Mouse (Mus musculus): ENCODE measurements around the gene Parn.

The Parn gene

DNA sequence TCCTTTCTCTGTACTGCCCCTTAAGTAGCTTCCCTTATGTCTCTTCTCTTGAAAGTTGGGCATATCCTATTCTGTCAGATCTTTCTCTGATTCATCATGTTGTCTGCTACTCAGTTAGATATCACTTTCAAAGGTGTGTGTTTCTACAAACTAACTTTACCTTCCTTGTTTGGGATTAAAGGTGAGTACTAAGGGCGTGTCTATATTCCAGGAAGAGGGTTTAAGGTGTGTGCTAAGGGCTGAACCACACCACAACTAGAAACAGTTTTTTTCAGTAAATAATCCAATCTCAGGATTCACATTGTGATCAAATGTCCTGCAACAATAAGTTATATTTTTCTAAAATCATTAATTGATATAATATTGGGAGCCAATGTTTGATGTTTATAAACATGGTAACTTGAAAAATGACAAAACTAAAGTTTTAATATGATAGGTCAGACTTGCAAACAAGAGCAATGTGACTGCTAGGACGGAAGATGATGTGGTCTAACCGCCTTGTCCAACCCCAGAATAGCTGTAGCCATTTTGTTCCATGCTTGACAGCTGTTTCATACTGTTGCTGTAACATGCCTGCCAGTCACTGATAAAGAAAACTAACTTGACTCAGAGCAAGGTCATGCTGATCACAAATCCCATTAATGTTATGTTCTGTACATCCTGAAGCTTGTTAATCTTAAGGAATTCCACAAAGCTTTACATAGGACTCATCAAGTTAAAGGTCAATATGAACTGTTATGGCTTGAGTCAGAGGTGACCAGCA is 46.0 kb downstream of the Parn start:
- DNase-seq (ENCODE audit: low read depth): no peak

DNA sequence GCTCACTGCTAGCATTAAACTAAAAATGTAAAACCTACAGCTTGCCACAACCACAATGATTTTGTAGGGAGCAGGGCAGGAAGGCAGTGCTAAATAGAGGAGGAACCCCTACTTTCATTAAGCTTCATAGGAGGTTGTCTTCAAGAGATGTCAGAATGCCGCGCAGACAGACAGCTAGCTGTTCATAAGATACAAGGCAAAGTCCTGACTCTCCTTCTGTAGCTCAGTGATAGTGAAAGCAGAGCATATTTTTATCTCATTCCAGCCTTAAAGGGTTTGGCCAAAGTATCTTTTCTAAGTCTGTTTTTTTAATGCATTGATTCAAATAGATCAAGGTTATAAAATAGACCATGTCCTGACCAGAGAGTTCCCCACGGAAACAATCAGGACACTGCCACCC is 47.8 kb downstream of the Parn start:
- no peak for DNase-seq (ENCODE audit: low read depth)

DNA sequence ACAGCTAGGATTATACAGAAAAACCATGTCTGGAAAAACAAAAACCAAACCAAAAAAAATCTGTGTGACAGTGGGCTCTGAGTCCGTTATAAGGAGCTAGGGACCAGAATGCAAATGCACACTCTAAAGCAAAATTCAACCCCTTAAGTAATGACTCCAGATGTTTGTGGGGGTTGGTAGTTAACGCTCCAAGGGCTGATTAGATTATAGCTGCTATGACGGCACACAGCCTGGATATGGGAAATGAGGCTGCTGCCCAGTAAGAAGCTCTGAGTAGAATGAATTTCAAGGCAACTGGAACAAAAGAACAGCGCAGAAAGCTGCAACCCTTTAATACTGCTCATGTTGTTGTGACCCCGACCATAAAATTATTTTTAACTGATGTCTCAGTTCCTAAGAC is 52.7 kb downstream of the Parn start:
- no peak for DNase-seq (ENCODE audit: low read depth)

DNA sequence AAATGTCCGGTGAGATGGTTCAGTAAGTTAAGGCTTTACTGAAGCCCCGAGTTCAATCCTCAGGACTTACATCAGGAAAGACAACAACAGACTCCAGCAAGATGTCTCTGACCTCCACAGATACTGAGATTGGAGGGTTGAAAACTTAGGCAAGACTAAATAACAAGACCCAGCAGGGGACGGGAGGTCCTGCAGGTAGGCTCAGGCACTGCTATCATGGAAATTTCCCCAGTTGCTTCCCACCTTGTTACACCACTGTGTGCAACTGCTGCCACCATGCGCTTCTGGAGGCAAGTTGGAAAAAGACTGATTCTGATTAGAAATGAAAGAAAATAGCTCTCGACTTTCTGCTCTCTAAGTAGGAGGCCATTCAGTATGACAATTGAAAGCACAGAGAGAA is 55.4 kb downstream of the Parn start:
- no peak for DNase-seq (ENCODE audit: low read depth)

DNA sequence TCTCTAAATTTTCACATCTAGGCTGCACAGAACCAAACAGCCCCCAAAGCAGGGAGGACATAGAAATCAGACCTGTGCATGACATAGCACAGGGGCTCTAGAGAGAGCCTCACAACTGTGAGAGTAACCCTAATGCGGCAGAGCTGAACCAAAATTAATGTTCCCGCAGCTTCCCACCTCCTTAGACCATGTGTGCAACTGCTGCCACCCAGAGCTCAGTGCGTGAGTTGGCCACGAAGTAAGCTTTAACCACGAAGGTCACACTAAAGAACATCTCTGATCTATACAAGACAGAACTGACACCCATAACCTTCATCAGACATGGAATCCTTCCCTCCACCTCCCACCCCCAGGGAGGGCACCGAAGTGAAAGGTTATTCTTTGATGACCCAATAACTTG is 55.9 kb downstream of the Parn start:
- peak; percentile 44 for DNase-seq (ENCODE audit: low read depth)

DNA sequence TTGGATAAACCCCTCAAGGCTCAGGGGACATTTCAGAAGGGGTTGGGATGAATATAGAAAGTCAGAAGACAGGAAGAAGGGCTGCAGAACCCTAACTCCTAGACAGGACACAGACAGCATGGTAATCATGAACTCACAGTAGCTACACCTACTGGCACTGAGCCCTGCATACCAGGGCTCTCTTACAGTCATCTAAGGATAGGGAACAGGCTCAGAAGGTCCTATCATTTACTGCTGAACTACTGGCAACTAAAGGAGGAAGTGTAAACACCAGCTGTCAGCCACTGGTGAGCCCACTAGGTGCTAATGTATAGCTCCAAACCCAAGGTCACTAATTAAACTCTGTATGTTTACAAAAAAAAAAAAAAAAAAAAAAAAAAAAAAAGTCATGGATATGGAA is 56.6 kb downstream of the Parn start:
- DNase-seq (ENCODE audit: low read depth): peak; percentile 28

DNA sequence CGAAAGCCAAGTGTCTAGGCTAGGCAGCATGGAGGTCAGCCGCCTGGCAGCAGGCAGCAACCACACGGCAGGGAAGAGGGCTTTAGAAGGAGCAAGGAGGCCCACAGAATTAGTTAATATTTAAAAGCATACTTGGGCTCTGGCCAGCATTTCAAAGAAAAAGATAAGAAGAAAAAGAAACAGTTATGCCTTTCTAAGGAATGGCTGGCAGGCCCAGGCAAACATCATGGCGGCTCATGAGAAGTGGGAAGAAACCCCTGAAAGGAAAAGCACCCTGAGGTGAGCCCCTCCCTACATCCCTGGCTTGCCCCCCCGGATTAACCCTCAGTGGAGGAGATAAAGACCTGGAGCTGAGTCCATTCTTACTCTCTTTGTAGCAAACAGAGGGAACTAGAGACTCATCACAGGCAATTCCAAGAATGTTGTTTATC is 57.0 kb downstream of the Parn start:
- DNase-seq (ENCODE audit: low read depth): peak; percentile 28

DNA sequence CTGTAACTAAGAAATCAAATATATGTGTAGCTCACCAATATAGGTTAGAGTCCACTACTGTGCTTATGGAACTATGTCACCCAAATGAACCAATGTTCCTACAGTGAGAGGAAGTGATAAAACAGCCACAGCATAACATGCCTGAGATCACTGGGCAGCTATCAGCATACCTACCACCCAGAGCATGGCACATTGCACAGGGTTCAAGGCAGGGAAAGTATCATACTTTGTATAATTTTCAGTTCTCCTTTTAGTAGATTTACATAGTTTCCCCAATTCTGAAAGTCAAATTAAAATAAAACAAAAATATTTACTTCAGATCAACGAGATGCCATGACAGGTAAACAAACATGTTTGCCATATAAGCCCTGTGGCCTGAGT is 59.3 kb downstream of the Parn start:
- no peak for DNase-seq (ENCODE audit: low read depth)

DNA sequence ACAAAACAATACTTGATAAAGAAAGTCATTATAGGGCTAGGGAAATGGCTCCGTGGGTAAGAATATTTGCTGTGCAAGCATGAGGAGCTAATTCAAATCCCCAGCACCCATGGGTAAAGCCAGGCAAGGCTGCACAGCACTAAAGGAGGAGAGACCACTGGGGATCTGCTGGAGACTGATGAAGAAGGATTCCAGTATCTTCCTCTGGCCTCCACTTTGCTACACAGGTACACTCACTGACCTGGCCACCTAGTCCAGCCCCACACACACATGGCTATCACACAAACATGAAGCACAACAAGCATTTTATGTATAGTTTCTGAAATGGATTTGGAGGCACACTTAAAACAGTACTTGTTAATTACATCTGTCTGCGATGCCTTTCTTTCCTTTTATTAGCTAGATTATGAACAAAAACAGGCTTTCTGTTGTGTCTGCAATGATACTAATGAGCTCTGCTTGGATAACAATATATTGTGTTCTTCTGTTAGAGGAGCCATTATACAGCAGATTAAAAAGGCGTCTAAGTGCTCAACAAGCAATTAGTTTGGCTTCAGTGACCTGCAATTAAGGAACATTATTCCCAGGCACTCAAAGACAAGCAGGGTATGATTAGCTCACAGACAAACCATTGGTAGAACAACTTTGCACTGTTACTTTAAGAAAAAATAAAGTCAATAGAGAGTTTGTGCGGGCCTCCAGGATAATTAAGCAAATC is 59.8 kb downstream of the Parn start:
- no peak for DNase-seq (ENCODE audit: low read depth)

DNA sequence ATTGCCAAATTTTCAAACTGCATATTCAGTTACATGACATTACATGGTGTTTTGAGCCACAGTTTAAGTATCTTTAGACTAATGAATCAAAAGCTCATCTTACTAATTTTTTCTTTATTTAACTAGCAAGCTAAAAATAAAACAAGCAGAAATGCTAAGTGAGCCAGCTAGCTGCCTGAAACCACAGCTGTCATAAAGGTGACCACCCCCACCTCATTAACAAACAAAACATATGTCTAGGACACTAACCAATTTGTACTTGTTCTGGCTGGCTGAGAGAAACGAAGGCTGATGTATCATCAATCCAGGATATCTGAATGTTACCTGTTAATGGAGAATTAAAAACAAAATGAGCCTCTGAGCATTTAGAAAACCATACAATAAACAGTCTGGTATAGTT is 65.2 kb downstream of the Parn start:
- no peak for DNase-seq (ENCODE audit: low read depth)

DNA sequence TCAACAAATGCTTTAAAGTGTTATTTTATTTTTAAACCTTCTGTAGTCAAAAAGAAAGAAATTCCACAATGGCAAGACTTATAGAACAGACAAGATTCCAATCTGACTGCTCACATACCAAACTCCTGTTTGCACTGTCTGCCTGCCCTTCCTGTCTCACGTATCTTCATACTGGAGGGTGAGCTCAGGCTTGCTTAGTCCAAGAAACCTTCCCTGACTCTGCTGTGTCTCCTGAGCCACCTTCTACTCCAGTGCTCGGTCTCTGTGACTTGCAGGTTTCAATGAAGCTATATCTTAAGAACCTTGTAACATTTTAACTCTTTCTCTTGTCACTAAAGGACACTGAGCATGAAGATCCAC is 78.9 kb downstream of the Parn start:
- peak; percentile 25 for DNase-seq (ENCODE audit: low read depth)

DNA sequence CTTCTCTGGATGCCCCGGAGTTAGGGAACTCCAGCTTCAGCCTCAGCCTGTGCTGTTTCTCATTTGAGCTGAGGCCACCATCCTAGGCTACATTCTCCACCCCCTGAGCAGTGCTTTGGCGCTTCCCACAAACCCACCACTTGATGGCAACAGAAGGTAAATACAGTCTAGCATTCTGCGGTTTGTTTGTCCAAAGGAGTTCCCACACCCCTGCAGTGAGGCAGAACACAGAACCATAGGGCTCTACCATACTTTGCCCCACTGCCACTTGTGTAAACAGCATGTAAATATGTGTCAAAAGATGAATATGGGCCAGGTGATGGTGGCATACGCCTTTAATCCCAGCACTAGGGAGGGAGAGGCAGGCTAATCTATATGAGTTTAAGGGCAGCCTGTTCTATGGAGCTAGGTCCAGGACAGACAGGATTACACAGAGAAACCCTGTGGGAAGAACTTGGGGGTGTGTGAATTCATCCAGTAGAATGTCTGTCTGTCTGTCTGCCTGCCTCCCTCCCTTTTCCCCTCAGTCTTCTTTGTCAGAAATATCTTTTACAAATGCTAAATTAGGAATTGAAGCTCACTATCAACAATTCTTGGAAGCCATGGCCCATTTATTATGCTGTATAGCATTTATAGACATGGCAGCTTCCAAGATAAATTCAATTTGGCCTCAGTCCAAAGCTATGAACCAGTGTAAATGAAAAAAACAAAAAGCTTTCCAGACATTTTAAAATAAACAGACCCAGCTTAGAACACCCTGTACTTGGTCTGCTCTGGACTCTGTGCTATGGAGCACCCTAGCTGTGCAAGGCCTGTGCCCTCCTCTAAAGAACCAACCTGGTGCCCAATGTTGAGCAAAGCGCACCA is 79.6 kb downstream of the Parn start:
- DNase-seq (ENCODE audit: low read depth): peak; percentile 70

DNA sequence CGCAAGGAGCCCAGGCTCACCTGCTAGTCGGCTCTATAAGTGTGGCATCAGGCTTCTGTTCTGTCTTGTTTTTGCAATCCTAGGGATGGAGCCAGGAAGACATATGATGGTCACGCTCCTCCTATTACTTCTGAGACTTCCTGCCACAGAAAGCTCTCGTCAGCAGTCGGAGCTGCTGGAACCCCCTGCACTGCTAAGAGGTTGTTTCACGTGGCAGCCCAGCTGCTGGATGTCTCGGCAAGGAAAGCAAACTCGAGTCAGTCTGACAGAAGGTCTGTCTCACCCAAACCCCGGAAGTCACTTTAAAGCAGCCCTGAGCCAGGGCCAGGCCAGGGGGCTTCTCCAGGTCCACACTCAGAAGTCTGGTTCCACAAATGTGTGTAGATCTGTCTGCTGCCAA is 82.7 kb downstream of the Parn start:
- DNase-seq (ENCODE audit: low read depth): no peak

DNA sequence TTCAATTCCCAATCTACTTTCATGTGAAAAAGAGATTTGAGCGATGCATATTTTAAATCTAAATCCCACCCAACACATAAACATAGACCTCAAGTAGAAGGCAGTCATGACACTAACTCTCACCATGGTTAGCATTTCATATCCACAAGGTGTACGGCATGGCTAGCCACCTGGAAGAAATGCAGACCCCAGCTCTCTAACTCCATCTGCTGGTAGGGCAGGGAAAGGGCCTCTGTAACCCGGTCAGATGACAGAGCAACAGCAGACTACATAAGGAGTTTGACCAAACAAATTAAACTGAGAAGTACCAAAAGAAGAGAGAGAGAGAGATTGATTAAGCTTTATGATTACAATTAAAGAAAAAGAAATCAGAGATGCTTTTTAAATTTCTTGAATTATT is 87.2 kb downstream of the Parn start:
- DNase-seq (ENCODE audit: low read depth): peak; percentile 49

DNA sequence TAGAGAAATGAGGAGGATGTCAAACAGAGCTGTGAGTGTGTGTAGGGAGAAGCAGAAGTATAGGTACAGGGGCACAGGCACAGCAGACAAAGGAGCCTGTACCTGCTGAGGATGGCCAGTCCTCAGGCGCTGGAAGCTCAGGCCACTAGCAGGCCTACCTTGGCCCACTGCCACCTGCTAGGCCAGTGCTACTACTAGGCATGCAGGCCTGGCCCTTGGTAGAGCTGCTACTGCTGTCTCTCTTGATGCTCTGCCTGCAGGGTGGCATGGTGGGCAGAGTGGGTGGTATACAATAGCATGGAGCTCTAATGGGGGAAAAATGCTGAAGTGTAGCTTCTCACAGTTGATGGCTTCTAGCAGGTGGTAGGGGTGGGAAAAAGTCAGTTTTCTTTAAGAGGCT is 88.0 kb downstream of the Parn start:
- DNase-seq (ENCODE audit: low read depth): peak; percentile 14

DNA sequence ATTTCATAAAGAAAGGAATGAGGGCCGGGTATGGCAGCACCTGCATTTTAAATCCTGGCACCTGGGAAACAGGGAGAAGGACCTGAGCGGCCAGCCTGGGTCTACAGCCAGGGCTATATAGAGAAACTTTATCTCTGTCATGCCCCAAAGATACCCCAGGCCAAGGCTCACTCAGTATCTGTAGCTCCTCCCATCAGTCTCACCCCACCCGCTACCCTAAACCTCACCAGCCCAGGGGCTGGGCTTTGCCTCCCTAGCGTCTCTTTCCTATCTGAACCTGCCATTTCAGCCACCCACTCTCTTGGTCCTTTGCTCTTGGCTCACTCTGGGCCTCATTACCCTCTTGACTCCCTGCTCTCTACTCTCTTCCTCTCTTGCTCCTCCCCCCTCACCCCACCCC is 92.7 kb downstream of the Parn start:
- DNase-seq (ENCODE audit: low read depth): no peak

DNA sequence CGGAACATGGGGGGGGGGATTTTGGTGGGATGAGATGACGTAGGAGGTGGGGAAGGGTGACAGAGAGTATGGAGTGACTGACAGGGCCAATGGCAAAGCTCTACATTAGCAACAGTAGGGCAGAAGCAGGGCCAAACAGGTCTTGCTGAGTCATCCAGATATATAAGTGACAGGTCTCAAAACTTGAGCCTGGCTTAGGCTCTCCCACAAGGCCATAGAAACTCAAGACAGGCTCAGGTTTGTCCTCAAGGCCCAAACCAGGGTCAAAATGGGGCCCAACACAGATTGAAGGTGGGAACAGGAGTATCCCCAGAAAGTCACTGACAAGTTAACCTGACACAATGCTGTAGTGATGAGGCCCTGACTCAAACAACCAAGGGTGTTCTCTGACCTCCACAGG is 99.7 kb downstream of the Parn start:
- no peak for DNase-seq (ENCODE audit: low read depth)

DNA sequence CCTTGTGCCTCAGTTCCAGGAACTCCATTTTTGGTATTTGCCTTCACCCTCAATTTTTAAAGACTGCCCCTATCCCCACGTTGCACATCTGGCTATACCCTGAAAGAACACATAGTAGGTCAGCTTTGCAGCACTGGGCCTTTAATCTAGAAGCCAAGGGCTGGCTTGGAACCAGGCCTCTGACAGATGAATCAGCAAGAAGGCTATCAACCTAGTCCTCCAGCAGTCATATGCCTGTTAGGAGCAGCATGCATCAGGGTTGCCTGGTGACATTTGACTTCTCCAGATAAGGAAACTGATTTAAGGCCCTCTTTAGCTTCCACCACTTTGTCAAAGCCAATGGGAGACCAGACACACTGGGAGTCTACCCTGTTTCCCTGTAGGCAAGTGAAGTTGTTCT is 100.4 kb downstream of the Parn start:
- no peak for DNase-seq (ENCODE audit: low read depth)

DNA sequence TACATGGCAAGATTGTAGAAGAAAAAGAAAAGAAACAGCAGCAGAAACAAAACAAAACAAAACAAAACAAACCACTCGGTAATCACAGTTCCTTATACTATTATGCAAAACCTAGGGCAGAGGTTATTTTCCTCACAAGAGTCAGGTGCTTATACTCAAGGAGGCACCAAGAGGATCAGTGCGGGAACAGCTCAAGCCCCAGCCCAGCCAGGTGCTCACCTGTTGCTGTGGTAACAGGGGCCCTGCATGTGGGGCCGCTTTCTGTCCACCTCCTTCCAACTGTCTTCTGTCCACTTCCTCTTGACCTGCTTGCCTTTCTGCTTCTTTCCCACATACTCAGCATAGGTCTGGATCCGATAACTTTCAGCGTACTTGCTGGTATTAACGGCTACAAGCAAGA is 101.6 kb downstream of the Parn start:
- DNase-seq (ENCODE audit: low read depth): no peak

DNA sequence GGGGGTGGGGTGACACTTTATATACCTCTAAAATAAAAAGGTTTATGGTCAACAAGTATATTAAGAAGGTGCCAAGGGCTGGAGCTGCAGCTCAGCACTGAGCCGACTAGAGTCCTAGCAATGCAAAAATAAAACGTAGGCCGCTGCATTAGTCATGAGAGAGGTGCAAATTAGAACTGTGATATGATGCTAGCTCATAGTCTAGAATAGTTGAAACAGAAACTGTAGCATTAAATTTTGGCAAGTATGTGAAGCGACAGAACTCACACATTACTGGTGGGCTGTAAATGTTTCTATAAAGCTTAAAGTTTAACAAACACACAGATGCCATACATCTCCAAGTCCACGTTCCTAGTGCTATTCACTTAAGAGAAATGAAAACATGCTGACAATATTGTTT is 102.7 kb downstream of the Parn start:
- DNase-seq (ENCODE audit: low read depth): no peak

DNA sequence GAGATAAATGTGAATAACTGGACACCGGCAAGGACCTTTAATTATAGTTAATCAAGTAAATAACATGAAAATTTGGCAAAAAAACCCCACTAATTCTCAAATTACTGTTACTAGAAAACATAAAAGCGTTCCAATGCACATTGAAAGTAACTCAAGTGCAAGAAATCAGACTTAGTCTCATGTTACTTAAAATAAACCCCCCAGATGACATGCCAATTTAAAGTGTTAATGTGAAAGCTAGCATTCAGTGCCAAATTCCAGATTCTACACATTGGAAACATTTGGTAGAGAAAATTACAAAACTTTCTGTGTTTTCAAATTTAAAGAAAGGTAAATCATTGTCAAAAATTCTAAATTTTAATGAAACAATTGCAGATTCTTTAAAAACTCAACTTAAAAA is 110.2 kb downstream of the Parn start:
- DNase-seq (ENCODE audit: low read depth): no peak

DNA sequence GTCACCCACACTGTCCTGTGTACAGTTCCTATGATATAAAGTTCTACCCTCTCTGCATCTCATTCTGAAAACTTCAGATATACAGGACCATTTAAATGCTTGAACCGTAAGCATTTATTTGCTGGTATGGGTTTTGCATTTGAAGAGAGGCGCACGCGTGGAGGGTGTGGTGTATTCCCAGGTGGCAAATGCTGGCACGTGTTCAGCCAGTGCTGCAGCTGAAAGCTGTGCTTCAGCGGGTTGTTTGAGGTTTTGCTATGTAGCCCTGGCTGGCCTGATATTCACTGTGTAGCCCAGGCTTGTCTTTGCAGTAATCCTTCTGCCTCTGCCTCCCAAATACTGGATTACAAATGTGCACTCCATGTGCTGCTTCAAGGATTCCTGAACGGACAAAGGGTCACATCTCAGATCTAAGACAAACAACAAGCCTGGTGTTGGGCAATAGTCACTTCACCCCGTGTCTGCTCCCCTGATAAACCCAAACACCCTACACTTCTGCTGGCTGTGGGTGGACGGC is 111.0 kb downstream of the Parn start:
- no peak for DNase-seq (ENCODE audit: low read depth)

DNA sequence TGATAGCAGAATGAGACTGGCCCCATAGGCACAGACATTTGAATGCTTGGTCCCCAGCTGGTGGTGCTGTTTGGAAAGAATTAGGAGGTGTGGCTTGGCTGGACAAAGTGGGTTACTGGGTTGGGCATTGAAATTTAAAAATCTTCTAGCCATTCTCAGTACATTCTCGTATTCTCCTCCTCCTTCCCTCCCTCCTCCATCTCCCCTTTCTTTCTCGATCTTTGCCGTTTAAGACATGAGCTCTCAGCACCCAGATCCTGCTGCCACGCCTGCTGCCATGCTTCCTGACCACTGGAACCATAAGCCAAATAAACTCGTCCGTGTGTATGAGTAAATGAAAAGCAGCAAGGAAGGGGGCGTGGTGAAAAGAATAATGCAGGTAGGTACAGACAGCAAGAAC is 111.5 kb downstream of the Parn start:
- DNase-seq (ENCODE audit: low read depth): no peak

Data from NIH3T3 (cell line).